Mouse (Mus musculus) fibroblast of lung, adult 2 months (primary cell): Measurements from ENCODE around the gene Gm8660.
"Not testable (repeated sequence)": the region's sequence is repeated elsewhere in the genome, so short reads cannot be mapped to it uniquely, and the experiment has no call there.

Experiments
- DNase-seq: peaks from one replicate; pipeline ENCODE4 v3.0.0-alpha.2; 2011; ENCODE audit warnings: low read depth

Gene Gm8660

GRCm38 (mm10) chr7:22370939-22371338 lies at the start of gene Gm8660:
Gm8660 (minus strand) TSS chr7:22371039.
- not testable (repeated sequence) for DNase-seq

GRCm38 (mm10) chr7:22413283-22413682 lies 42.4 kb upstream of the Gm8660 start, which contains the start of gene Vmn1r148:
Vmn1r148 (plus strand) TSS chr7:22413583.
- DNase-seq: not testable (repeated sequence)

- not testable (repeated sequence) for DNase-seq
Measured at GRCm38 (mm10) chr7:22329617-22330016, 41.2 kb downstream of the Gm8660 start, which contains the start of gene Gm4187. Gm4187 (minus strand) TSS chr7:22329717.
